Mouse (Mus musculus) cerebellum, postnatal 10 days (tissue): Measurements from ENCODE around the gene Gm527.

ENCODE experiments used
- DNase-seq, 2 experiments: peaks; one replicate each; pipeline ENCODE4 v3.0.0; 2021; ENCODE audit warnings: mixed read lengths in 2 of 2

Gm527 gene

GRCm38 (mm10) chr12:64917578-64918471 lies at the start of gene Gm527:
TSS of gene Gm527 (plus strand) at chr12:64917906.
- DNase-seq: peak; percentile 97 to 98

- DNase-seq: no peak
Observed at GRCm38 (mm10) chr12:64871103-64871502, 46.6 kb upstream of the Gm527 start.

GRCm38 (mm10) chr12:64897060-64897730 lies 20.5 kb upstream of the Gm527 start:
- DNase-seq: peak; percentile 86

GRCm38 (mm10) chr12:64902506-64902905 lies 15.2 kb upstream of the Gm527 start:
- DNase-seq: peak; percentile 5

- DNase-seq: no peak
Observed at GRCm38 (mm10) chr12:64903186-64903585, 14.5 kb upstream of the Gm527 start.

GRCm38 (mm10) chr12:64912996-64913395 lies 4.7 kb upstream of the Gm527 start:
- no peak for DNase-seq

- DNase-seq: no peak
Observed at GRCm38 (mm10) chr12:64916735-64917134, 971 bp upstream of the Gm527 start.

- DNase-seq: peak; percentile 16 to 36
Observed at GRCm38 (mm10) chr12:64937493-64937892, 19.8 kb downstream of the Gm527 start.

GRCm38 (mm10) chr12:64964560-64964959 lies 46.9 kb downstream of the Gm527 start:
- DNase-seq: no peak

- peak; percentile 99 for DNase-seq
Observed at GRCm38 (mm10) chr12:64965124-64966026, 47.7 kb downstream of the Gm527 start, which contains the start of the genes Klhl28 and Togaram1. TSS of gene Klhl28 (minus strand) at chr12:64965534. TSS of gene Togaram1 (plus strand) at chr12:64965804.

- DNase-seq: peak; percentile 69 to 74
Observed at GRCm38 (mm10) chr12:64966101-64966631, 48.5 kb downstream of the Gm527 start.

- DNase-seq: peak; percentile 4 to 7
Observed at GRCm38 (mm10) chr12:64966652-64967435, 49.1 kb downstream of the Gm527 start.

- DNase-seq: peak; percentile 14 to 15
Observed at GRCm38 (mm10) chr12:64967470-64967869, 49.8 kb downstream of the Gm527 start.

- no peak for DNase-seq
Observed at GRCm38 (mm10) chr12:64968067-64968466, 50.4 kb downstream of the Gm527 start.

- no peak for DNase-seq
Observed at GRCm38 (mm10) chr12:64971399-64971798, 53.7 kb downstream of the Gm527 start.

GRCm38 (mm10) chr12:64972063-64972462 lies 54.4 kb downstream of the Gm527 start:
- no peak for DNase-seq
